Comparison of ENCODE assay signal across 18 mouse cellular contexts in the genomic region with DNA sequence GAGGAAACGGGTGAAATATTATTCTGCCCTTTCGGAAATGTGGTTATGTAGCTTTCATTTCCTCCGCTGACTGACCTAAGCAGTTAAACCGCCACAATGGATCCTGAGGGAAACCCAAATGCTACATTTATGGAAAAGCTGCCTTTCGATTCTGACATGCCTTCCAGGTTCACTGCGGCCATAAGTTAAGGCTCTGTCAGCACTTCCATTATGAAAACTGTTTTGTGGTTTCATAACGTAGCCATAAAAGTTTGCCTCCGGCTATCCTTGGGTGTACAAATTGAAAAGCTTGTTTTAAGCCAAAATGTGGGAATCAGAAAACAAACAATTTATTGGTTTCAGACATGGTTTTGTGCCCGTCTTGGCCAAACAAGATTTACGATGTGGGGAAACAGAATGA. TPM values are rescaled to one million over a fixed set of nuclear protein-coding genes. Genes with fewer than 3 reads are reported as not detected.
DNase-seq lines count a peak whose midpoint lies in the region; ATAC-seq and TF ChIP-seq lines count a peak whose summit lies in the region.
"Had no signal": no experiment of that assay in that cellular context is flagged by ENCODE, and none has a peak within 500 bp of the region (broad histone marks: within the 10 kb centered on the region; RNA-seq: fewer than 3 reads in every experiment).

No protein-coding gene starts in this region.

- no peak overlapping the region for H3K27ac ChIP-seq in embryonic facial prominence, embryonic 14.5 days (replicated peaks; ENCODE audit: low read depth, low read length)
- no peak overlapping the region for H3K27ac ChIP-seq in embryonic facial prominence, embryonic 10.5 days (replicated peaks)
- H3K27ac ChIP-seq in limb, embryonic 10.5 days: 0 out of 2 replicates have a peak overlapping the region, but pooled peaks have one; percentile 9
- H3K27ac ChIP-seq in limb, embryonic 14.5 days (replicated peaks; ENCODE audit: low read depth, low read length): no peak overlapping the region
- no peak overlapping the region for H3K27ac ChIP-seq in kidney, embryonic 16.5 days (ENCODE audit: low read length)
- H3K27ac ChIP-seq: forebrain, embryonic 12.5 days; heart, embryonic 13.5 days had no signal

- H3K36me3 ChIP-seq in embryonic facial prominence, embryonic 14.5 days (ENCODE audit: control insufficient read depth, insufficient read depth, low read length): no peaks in the 10 kb centered on the region
- no peaks in the 10 kb centered on the region for H3K36me3 ChIP-seq in embryonic facial prominence, embryonic 10.5 days (replicated peaks)
- H3K36me3 ChIP-seq in limb, embryonic 10.5 days: no peaks in the 10 kb centered on the region
- H3K36me3 ChIP-seq in limb, embryonic 14.5 days (ENCODE audit: control insufficient read depth, insufficient read depth, low read length): no peaks in the 10 kb centered on the region
- peaks cover 11% of the 10 kb centered on the region for H3K36me3 ChIP-seq in kidney, embryonic 16.5 days (ENCODE audit: insufficient read depth, low read length)
- H3K36me3 ChIP-seq: forebrain, embryonic 12.5 days had no signal

- no peaks in the 10 kb centered on the region for H3K9me3 ChIP-seq in embryonic facial prominence, embryonic 14.5 days (ENCODE audit: control insufficient read depth, low read length)
- H3K9me3 ChIP-seq in embryonic facial prominence, embryonic 10.5 days: no peaks in the 10 kb centered on the region
- no peaks in the 10 kb centered on the region for H3K9me3 ChIP-seq in limb, embryonic 10.5 days (replicated peaks)
- H3K9me3 ChIP-seq in limb, embryonic 14.5 days (ENCODE audit: control insufficient read depth, low read length): no peaks in the 10 kb centered on the region
- no peaks in the 10 kb centered on the region for H3K9me3 ChIP-seq in kidney, embryonic 16.5 days (ENCODE audit: low read length)
- H3K9me3 ChIP-seq: forebrain, embryonic 12.5 days; heart, embryonic 13.5 days had no signal

- no peak overlapping the region for H3K4me2 ChIP-seq in embryonic facial prominence, embryonic 14.5 days (ENCODE audit: low read depth, low read length)
- no peak overlapping the region; the same call in 1 of the 2 replicates for H3K4me2 ChIP-seq in limb, embryonic 14.5 days (replicated peaks; ENCODE audit: low read depth, low read length, severe bottlenecking)
- no peak overlapping the region for H3K4me2 ChIP-seq in kidney, embryonic 16.5 days (replicated peaks; ENCODE audit: low read depth, low read length)
- H3K4me2 ChIP-seq: forebrain, embryonic 12.5 days; heart, embryonic 13.5 days had no signal

- peak; percentile 80 for DNase-seq in embryonic facial prominence, embryonic 14.5 days (ENCODE audit: low spot score)
- DNase-seq in embryonic facial prominence, embryonic 10.5 days (ENCODE audit: low spot score): no peak
- peak; percentile 80 for DNase-seq in NIH3T3 (ENCODE audit: low read depth)
- no peak for DNase-seq in limb, embryonic 10.5 days (ENCODE audit: low spot score)
- peak; percentile 56 for DNase-seq in limb, embryonic 14.5 days (ENCODE audit: low spot score)
- DNase-seq in cerebellum, postnatal 4 days (ENCODE audit: low spot score in 2 of 2): no peak
- DNase-seq: adrenal gland, adult 8-10 months; adrenal gland, postnatal 36 days; cerebellum, adult 2 months; cerebellum, postnatal 14 days; gastrocnemius, postnatal 14 days; heart, postnatal 36 days had no signal

- no peaks in the 10 kb centered on the region for H3K27me3 ChIP-seq in embryonic facial prominence, embryonic 14.5 days (replicated peaks; ENCODE audit: control insufficient read depth, insufficient read depth, low read length)
- H3K27me3 ChIP-seq in embryonic facial prominence, embryonic 10.5 days (replicated peaks; ENCODE audit: low read depth, poor library complexity, severe bottlenecking): no peaks in the 10 kb centered on the region
- peaks cover 41% of the 10 kb centered on the region for H3K27me3 ChIP-seq in limb, embryonic 10.5 days (ENCODE audit: low read depth, poor library complexity, severe bottlenecking)
- H3K27me3 ChIP-seq in limb, embryonic 14.5 days (ENCODE audit: control insufficient read depth, insufficient read depth, low read length): peaks cover 10% of the 10 kb centered on the region; the same call in 1 of the 2 replicates
- no peaks in the 10 kb centered on the region for H3K27me3 ChIP-seq in kidney, embryonic 16.5 days (ENCODE audit: insufficient read depth, low read length)
- H3K27me3 ChIP-seq: CH12.LX; forebrain, embryonic 12.5 days; heart, embryonic 13.5 days had no signal

- TF ChIP-seq POLR2A in limb, embryonic 14.5 days (IDR thresholded peaks at IDR 0.05; ENCODE audit: borderline replicate concordance, extremely low read depth, insufficient read depth, insufficient read length): no peak

- ATAC-seq in embryonic facial prominence, embryonic 14.5 days (ENCODE audit: low read depth): no peak
- peak; percentile 66; the same call in 1 of the 2 replicates for ATAC-seq in limb, embryonic 14.5 days (ENCODE audit: low FRiP score, low read depth)
- ATAC-seq in kidney, embryonic 16.5 days (ENCODE audit: low FRiP score, low TSS enrichment): no peak
- ATAC-seq: forebrain, embryonic 16.5 days; hindbrain, embryonic 16.5 days had no signal

- no peak overlapping the region for H3K4me3 ChIP-seq in embryonic facial prominence, embryonic 14.5 days (ENCODE audit: low read depth, low read length)
- H3K4me3 ChIP-seq in embryonic facial prominence, embryonic 10.5 days: no peak overlapping the region
- H3K4me3 ChIP-seq in limb, embryonic 10.5 days: no peak overlapping the region
- no peak overlapping the region for H3K4me3 ChIP-seq in limb, embryonic 14.5 days (replicated peaks; ENCODE audit: low read length)
- no peak overlapping the region for H3K4me3 ChIP-seq in kidney, embryonic 16.5 days (ENCODE audit: low read length)
- H3K4me3 ChIP-seq: forebrain, embryonic 12.5 days; heart, embryonic 13.5 days had no signal

- H3K9ac ChIP-seq in embryonic facial prominence, embryonic 14.5 days (ENCODE audit: low read depth, low read length): no peak overlapping the region
- no peak overlapping the region for H3K9ac ChIP-seq in limb, embryonic 14.5 days (ENCODE audit: low read depth, low read length, severe bottlenecking)
- no peak overlapping the region for H3K9ac ChIP-seq in kidney, embryonic 16.5 days (replicated peaks; ENCODE audit: low read length)
- H3K9ac ChIP-seq: forebrain, embryonic 12.5 days; heart, embryonic 13.5 days had no signal

- WGBS in embryonic facial prominence, embryonic 14.5 days: 54% methylated on average over 10 of the region's 10 CpGs
- WGBS in embryonic facial prominence, embryonic 10.5 days: 86% methylated on average over 10 of the region's 10 CpGs
- 49% methylated on average over 10 of the region's 10 CpGs for WGBS in limb, embryonic 10.5 days
- 16% methylated on average over 10 of the region's 10 CpGs for WGBS in limb, embryonic 14.5 days
- 47% methylated on average over 10 of the region's 10 CpGs for WGBS in kidney, embryonic 16.5 days

- no peaks in the 10 kb centered on the region for H3K4me1 ChIP-seq in embryonic facial prominence, embryonic 14.5 days (ENCODE audit: control insufficient read depth, insufficient read depth, low read length)
- H3K4me1 ChIP-seq in embryonic facial prominence, embryonic 10.5 days: no peaks in the 10 kb centered on the region
- H3K4me1 ChIP-seq in limb, embryonic 10.5 days: peaks cover 28% of the 10 kb centered on the region
- H3K4me1 ChIP-seq in limb, embryonic 14.5 days (ENCODE audit: control insufficient read depth, insufficient read depth, low read length): peaks cover 13% of the 10 kb centered on the region; the same call in 1 of the 2 replicates
- no peaks in the 10 kb centered on the region for H3K4me1 ChIP-seq in kidney, embryonic 16.5 days (ENCODE audit: insufficient read depth, low read length)
- H3K4me1 ChIP-seq: forebrain, embryonic 12.5 days had no signal

RNA-seq across cellular contexts. Expression of gene Polr2m, which starts 27.2 kb away (rescaled TPM):
- 302 and 338 TPM in 2 replicates for polyA plus RNA-seq in embryonic facial prominence, embryonic 14.5 days (2014; fragmentation: Nextera tagmentation; extraction: Ambion mirVana)
- polyA plus RNA-seq in embryonic facial prominence, embryonic 10.5 days (2016; fragmentation: Nextera tagmentation; extraction: Ambion mirVana): 582 and 585 TPM in 2 replicates
- polyA plus RNA-seq in limb, embryonic 10.5 days (2016; fragmentation: Nextera tagmentation; extraction: Ambion mirVana): 620 and 625 TPM in 2 replicates
- polyA plus RNA-seq in limb, embryonic 14.5 days (2012; rRNA removed): 401 and 449 TPM in 2 replicates
- 336 and 359 TPM in 2 replicates for polyA plus RNA-seq in limb, embryonic 14.5 days (2014; fragmentation: Nextera tagmentation; extraction: Ambion mirVana)
- polyA plus RNA-seq in kidney, embryonic 16.5 days (2015; fragmentation: Nextera tagmentation; extraction: Ambion mirVana): 488 and 497 TPM in 2 replicates

Comparison
In these comparisons a context has a peak if more than half of its experiments do, and no peak if none do; other contexts are left out.
1. DNase-seq: peak in embryonic facial prominence, embryonic 14.5 days (single experiment), NIH3T3 (single experiment) and limb, embryonic 14.5 days (single experiment); none in embryonic facial prominence, embryonic 10.5 days (single experiment), limb, embryonic 10.5 days (single experiment) and cerebellum, postnatal 4 days (0 of 2).